Mouse (Mus musculus) midbrain, embryonic 13.5 days (tissue): ENCODE results near the gene Asf1b. TPM values are rescaled to one million over a fixed set of nuclear protein-coding genes. Genes with fewer than 3 reads are reported as not detected.

Source experiments
- ATAC-seq: fragments of 200-750 bp; cut with Nextera tagmentation; 2 replicates; pipeline ENCODE4 v1.8.0; 2017; ENCODE audit warnings: mild to moderate bottlenecking, moderate TSS enrichment, moderate library complexity
- H3K27ac ChIP-seq: fragments of 300-500 bp; sonication (generic); 2 replicates; pipeline ENCODE4 v1.5.1; 2015; ENCODE audit warnings: inconsistent platforms, mild to moderate bottlenecking, moderate library complexity
- H3K27me3 ChIP-seq: fragments of 300-500 bp; sonication (generic); 2 replicates; pipeline ENCODE4 v1.6.1; 2015; ENCODE audit warnings: mild to moderate bottlenecking, inconsistent platforms
- H3K36me3 ChIP-seq: fragments of 300-500 bp; sonication (generic); 2 replicates; pipeline ENCODE4 v1.6.1; 2015; ENCODE audit warnings: mild to moderate bottlenecking, inconsistent platforms
- H3K4me1 ChIP-seq: fragments of 300-500 bp; sonication (generic); replicated peaks from 2 replicates; pipeline ENCODE4 v1.6.1; 2015; ENCODE audit warnings: inconsistent platforms
- H3K4me2 ChIP-seq: fragments of 300-500 bp; sonication (generic); replicated peaks from 2 replicates; pipeline ENCODE4 v1.6.1; 2015; ENCODE audit warnings: moderate library complexity, mild to moderate bottlenecking, inconsistent platforms
- H3K4me3 ChIP-seq: fragments of 300-500 bp; sonication (generic); replicated peaks from 2 replicates; pipeline ENCODE4 v1.5.1; 2015; ENCODE audit warnings: mild to moderate bottlenecking, inconsistent platforms
- H3K9ac ChIP-seq: fragments of 300-500 bp; sonication (generic); replicated peaks from 2 replicates; pipeline ENCODE4 v1.6.1; 2015; ENCODE audit warnings: mild to moderate bottlenecking, inconsistent platforms
- H3K9me3 ChIP-seq: fragments of 300-500 bp; sonication (generic); 2 replicates; pipeline ENCODE4 v1.6.1; 2016; ENCODE audit warnings: mild to moderate bottlenecking, inconsistent platforms
- WGBS: fragments of 180-500 bp; shearing (Covaris S2); methylation state at CpG from one replicate; pipeline ENCODE4 v1.1.7; 2015; 5-methylcytosine and 5-hydroxymethylcytosine counted together
- polyA plus RNA-seq: library from polyadenylated mRNA; unstranded; fragments of >200 nt; fragmentation: Nextera tagmentation; extraction: Ambion mirVana; gene quantifications from 2 replicates; pipeline ENCODE4 v1.2.1, GENCODE M21; 2015

Asf1b gene
- polyA plus RNA-seq, 1 experiment from 2014 or later: 25.0 TPM

- ATAC-seq: no peak
- H3K9me3 ChIP-seq: no peaks in the 10 kb centered on the region
- H3K4me1 ChIP-seq: peaks cover 6% of the 10 kb centered on the region
- no peaks in the 10 kb centered on the region for H3K27me3 ChIP-seq
- H3K36me3 ChIP-seq: peaks cover 18% of the 10 kb centered on the region
- H3K27ac ChIP-seq: no peak overlapping the region
- H3K4me2 ChIP-seq: no peak overlapping the region
- H3K4me3 ChIP-seq: no peak overlapping the region
- H3K9ac ChIP-seq: no peak overlapping the region
- 96% methylated on average over 7 of the region's 7 CpGs for WGBS
Observed at GRCm38 (mm10) chr8:83967701-83968100, 12.4 kb downstream of the Asf1b start.

GRCm38 (mm10) chr8:83971121-83971520 lies 15.8 kb downstream of the Asf1b start:
- no peak overlapping the region for H3K4me2 ChIP-seq
- no peak for ATAC-seq
- 91% methylated on average over 4 of the region's 4 CpGs for WGBS
- no peak overlapping the region for H3K27ac ChIP-seq
- H3K27me3 ChIP-seq: no peaks in the 10 kb centered on the region
- no peak overlapping the region for H3K4me3 ChIP-seq
- no peaks in the 10 kb centered on the region for H3K9me3 ChIP-seq
- peaks cover 18% of the 10 kb centered on the region for H3K36me3 ChIP-seq
- peaks cover 22% of the 10 kb centered on the region for H3K4me1 ChIP-seq
- no peak overlapping the region for H3K9ac ChIP-seq

GRCm38 (mm10) chr8:83971661-83972060 lies 16.4 kb downstream of the Asf1b start:
- Histone ChIP-seq H3K4me1 (peaks cover 26% of the 10 kb centered on the region), H3K4me2 (peak overlapping the region; percentile 85), H3K9me3 (no peaks in the 10 kb centered on the region), H3K9ac (peak overlapping the region; percentile 84), H3K27me3 (no peaks in the 10 kb centered on the region), H3K4me3 (peak overlapping the region; percentile 91), H3K36me3 (peaks cover 18% of the 10 kb centered on the region), H3K27ac (peak overlapping the region; percentile 91; the same call in 1 of the 2 replicates)
- WGBS: 76% methylated on average over 6 of the region's 6 CpGs
- no peak for ATAC-seq

- Histone ChIP-seq H3K36me3 (peaks cover 18% of the 10 kb centered on the region), H3K4me1 (peaks cover 34% of the 10 kb centered on the region), H3K9me3 (no peaks in the 10 kb centered on the region), H3K4me2 (peak within 1 kb of the TSS; percentile 88), H3K4me3 (peak within 1 kb of the TSS; percentile 91), H3K9ac (peak within 1 kb of the TSS; percentile 93), H3K27me3 (no peaks in the 10 kb centered on the region), H3K27ac (peak within 1 kb of the TSS; percentile 91)
- peak; percentile 100 for ATAC-seq
- under 1% methylated on average over 81 of the region's 94 CpGs for WGBS
Observed at GRCm38 (mm10) chr8:83972150-83973120, 17.1 kb downstream of the Asf1b start, which contains the start of gene Prkaca. TSS of gene Prkaca (plus strand) at chr8:83972993.

- H3K4me2 ChIP-seq: peak overlapping the region; percentile 88
- ATAC-seq: no peak; the same call in 1 of the 2 replicates
- no peaks in the 10 kb centered on the region for H3K27me3 ChIP-seq
- H3K4me1 ChIP-seq: peaks cover 44% of the 10 kb centered on the region
- peaks cover 10% of the 10 kb centered on the region; the same call in 1 of the 2 replicates for H3K36me3 ChIP-seq
- WGBS: 3% methylated on average over 37 of the region's 37 CpGs
- peak overlapping the region; percentile 93 for H3K9ac ChIP-seq
- H3K4me3 ChIP-seq: peak overlapping the region; percentile 91
- H3K27ac ChIP-seq: peak overlapping the region; percentile 86
- H3K9me3 ChIP-seq: no peaks in the 10 kb centered on the region
Observed at GRCm38 (mm10) chr8:83973161-83974031, 18.1 kb downstream of the Asf1b start.

- Histone ChIP-seq H3K36me3 (peaks cover 5% of the 10 kb centered on the region; the same call in 1 of the 2 replicates), H3K9me3 (no peaks in the 10 kb centered on the region), H3K4me1 (peaks cover 45% of the 10 kb centered on the region), H3K27me3 (no peaks in the 10 kb centered on the region), H3K9ac (no peak overlapping the region), H3K4me3 (peak overlapping the region; percentile 91), H3K4me2 (peak overlapping the region; percentile 88), H3K27ac (no peak overlapping the region)
- WGBS: 74% methylated on average over 4 of the region's 4 CpGs
- no peak for ATAC-seq
Observed at GRCm38 (mm10) chr8:83974521-83974920, 19.2 kb downstream of the Asf1b start.

- Histone ChIP-seq H3K4me3 (no peak overlapping the region), H3K9ac (no peak overlapping the region), H3K36me3 (peaks cover 17% of the 10 kb centered on the region), H3K4me1 (peaks cover 49% of the 10 kb centered on the region), H3K9me3 (no peaks in the 10 kb centered on the region), H3K27ac (no peak overlapping the region), H3K27me3 (no peaks in the 10 kb centered on the region), H3K4me2 (no peak overlapping the region)
- ATAC-seq: no peak
- 90% methylated on average over 4 of the region's 4 CpGs for WGBS
Observed at GRCm38 (mm10) chr8:83976101-83976630, 20.9 kb downstream of the Asf1b start.

GRCm38 (mm10) chr8:83976779-83977350 lies 21.6 kb downstream of the Asf1b start:
- H3K36me3 ChIP-seq: peaks cover 24% of the 10 kb centered on the region
- H3K9ac ChIP-seq: no peak overlapping the region
- peaks cover 45% of the 10 kb centered on the region for H3K4me1 ChIP-seq
- no peak overlapping the region for H3K27ac ChIP-seq
- H3K9me3 ChIP-seq: no peaks in the 10 kb centered on the region
- no peak overlapping the region for H3K4me2 ChIP-seq
- 90% methylated on average over 5 of the region's 5 CpGs for WGBS
- ATAC-seq: no peak
- no peak overlapping the region for H3K4me3 ChIP-seq
- H3K27me3 ChIP-seq: no peaks in the 10 kb centered on the region

- H3K27ac ChIP-seq: no peak overlapping the region
- 0 out of 2 replicates have a peak overlapping the region, but pooled peaks have one; percentile 13 for H3K4me2 ChIP-seq
- peaks cover 43% of the 10 kb centered on the region for H3K4me1 ChIP-seq
- peaks cover 32% of the 10 kb centered on the region for H3K36me3 ChIP-seq
- no peak overlapping the region for H3K4me3 ChIP-seq
- WGBS: 68% methylated on average over 6 of the region's 6 CpGs
- H3K9me3 ChIP-seq: no peaks in the 10 kb centered on the region
- ATAC-seq: no peak
- H3K27me3 ChIP-seq: no peaks in the 10 kb centered on the region
- peak overlapping the region; percentile 36 for H3K9ac ChIP-seq
Observed at GRCm38 (mm10) chr8:83977646-83978045, 22.3 kb downstream of the Asf1b start.

- H3K27ac ChIP-seq: no peak overlapping the region
- H3K4me3 ChIP-seq: no peak overlapping the region; the same call in 1 of the 2 replicates
- 0 out of 2 replicates have a peak overlapping the region, but pooled peaks have one; percentile 13 for H3K4me2 ChIP-seq
- H3K9me3 ChIP-seq: no peaks in the 10 kb centered on the region
- peaks cover 43% of the 10 kb centered on the region for H3K4me1 ChIP-seq
- peaks cover 38% of the 10 kb centered on the region for H3K36me3 ChIP-seq
- no peaks in the 10 kb centered on the region for H3K27me3 ChIP-seq
- ATAC-seq: no peak
- peak overlapping the region; percentile 36; the same call in 1 of the 2 replicates for H3K9ac ChIP-seq
- 66% methylated on average over 9 of the region's 9 CpGs for WGBS
Observed at GRCm38 (mm10) chr8:83978200-83978599, 22.9 kb downstream of the Asf1b start.

- WGBS: 81% methylated on average over 1 of the region's 1 CpGs
- H3K4me1 ChIP-seq: peaks cover 27% of the 10 kb centered on the region
- H3K27ac ChIP-seq: no peak overlapping the region
- no peak overlapping the region for H3K4me3 ChIP-seq
- no peak overlapping the region for H3K9ac ChIP-seq
- no peaks in the 10 kb centered on the region for H3K27me3 ChIP-seq
- peaks cover 55% of the 10 kb centered on the region for H3K36me3 ChIP-seq
- ATAC-seq: no peak
- no peaks in the 10 kb centered on the region for H3K9me3 ChIP-seq
- H3K4me2 ChIP-seq: no peak overlapping the region
Observed at GRCm38 (mm10) chr8:83980250-83980649, 24.9 kb downstream of the Asf1b start.
